In genomic region chr11:121047826-121048399, GRCm38 (mm10) we compare ENCODE assay signal across 10 mouse cellular contexts. TPM values are rescaled to one million over a fixed set of nuclear protein-coding genes. Genes with fewer than 3 reads are reported as not detected.
DNase-seq lines count a peak whose midpoint lies in the region; ATAC-seq and TF ChIP-seq lines count a peak whose summit lies in the region.
"Had no signal": no experiment of that assay in that cellular context is flagged by ENCODE, and none has a peak within 500 bp of the region (broad histone marks: within the 10 kb centered on the region; RNA-seq: fewer than 3 reads in every experiment).

No protein-coding gene starts in this region.

- ATAC-seq in intestine, postnatal 0 days: no peak
- no peak for ATAC-seq in intestine, embryonic 15.5 days
- ATAC-seq in embryonic facial prominence, embryonic 12.5 days (ENCODE audit: insufficient number of reproducible peaks, insufficient read depth, low FRiP score, low TSS enrichment): no peak
- ATAC-seq in stomach, postnatal 0 days (ENCODE audit: low FRiP score, low TSS enrichment): no peak

- H3K4me1 ChIP-seq in intestine, postnatal 0 days (replicated peaks; ENCODE audit: control insufficient read depth, insufficient read depth, low read length): no peaks in the 10 kb centered on the region; the same call in 1 of the 2 replicates
- no peaks in the 10 kb centered on the region for H3K4me1 ChIP-seq in intestine, embryonic 15.5 days (replicated peaks)
- H3K4me1 ChIP-seq in embryonic facial prominence, embryonic 12.5 days: no peaks in the 10 kb centered on the region
- H3K4me1 ChIP-seq in stomach, postnatal 0 days (replicated peaks; ENCODE audit: control insufficient read depth, insufficient read depth): no peaks in the 10 kb centered on the region
- H3K4me1 ChIP-seq: heart, embryonic 15.5 days; limb, embryonic 13.5 days had no signal

- H3K27me3 ChIP-seq in intestine, postnatal 0 days (replicated peaks; ENCODE audit: control insufficient read depth, insufficient read depth, low read length): no peaks in the 10 kb centered on the region
- H3K27me3 ChIP-seq in intestine, embryonic 15.5 days (replicated peaks): no peaks in the 10 kb centered on the region
- H3K27me3 ChIP-seq in embryonic facial prominence, embryonic 12.5 days: no peaks in the 10 kb centered on the region
- H3K27me3 ChIP-seq in stomach, postnatal 0 days (ENCODE audit: control insufficient read depth, insufficient read depth, low read length): no peaks in the 10 kb centered on the region
- H3K27me3 ChIP-seq: limb, embryonic 13.5 days had no signal

- TF ChIP-seq EP300 in stomach, postnatal 0 days (optimal IDR thresholded peaks at IDR 0.05): no peak

- H3K27ac ChIP-seq in intestine, postnatal 0 days (ENCODE audit: low read depth, low read length): no peak overlapping the region
- H3K27ac ChIP-seq in intestine, embryonic 15.5 days: no peak overlapping the region
- 0 out of 2 replicates have a peak overlapping the region, but pooled peaks have one; percentile 14 for H3K27ac ChIP-seq in embryonic facial prominence, embryonic 12.5 days
- no peak overlapping the region for H3K27ac ChIP-seq in stomach, postnatal 0 days (replicated peaks)
- H3K27ac ChIP-seq: heart, embryonic 15.5 days; limb, embryonic 13.5 days had no signal

- no peaks in the 10 kb centered on the region for H3K36me3 ChIP-seq in intestine, postnatal 0 days (ENCODE audit: control insufficient read depth, insufficient read depth)
- no peaks in the 10 kb centered on the region for H3K36me3 ChIP-seq in intestine, embryonic 15.5 days
- H3K36me3 ChIP-seq in embryonic facial prominence, embryonic 12.5 days: no peaks in the 10 kb centered on the region
- no peaks in the 10 kb centered on the region for H3K36me3 ChIP-seq in stomach, postnatal 0 days (ENCODE audit: control insufficient read depth, insufficient read depth, low read length)
- H3K36me3 ChIP-seq: heart, embryonic 15.5 days; limb, embryonic 13.5 days had no signal

- H3K4me2 ChIP-seq in intestine, postnatal 0 days (replicated peaks; ENCODE audit: low read depth): no peak overlapping the region
- H3K4me2 ChIP-seq in intestine, embryonic 15.5 days (replicated peaks): no peak overlapping the region
- H3K4me2 ChIP-seq in embryonic facial prominence, embryonic 12.5 days (replicated peaks): no peak overlapping the region
- H3K4me2 ChIP-seq in stomach, postnatal 0 days (replicated peaks; ENCODE audit: low read depth): no peak overlapping the region
- H3K4me2 ChIP-seq: heart, embryonic 15.5 days; limb, embryonic 13.5 days had no signal

- TF ChIP-seq CTCF in intestine, postnatal 0 days (IDR thresholded peaks at IDR 0.05; ENCODE audit: low read depth): peak; percentile 77
- TF ChIP-seq CTCF in stomach, postnatal 0 days (IDR thresholded peaks at IDR 0.05; ENCODE audit: low read depth): peak; percentile 73

- DNase-seq in thymus, postnatal 0 days (ENCODE audit: low spot score): peak; percentile 26
- no peak for DNase-seq in thymus, postnatal 14 days
- peak; percentile 43 for DNase-seq in stomach, postnatal 0 days (ENCODE audit: low spot score)
- DNase-seq in cerebellum, adult 8-10 months: no peak
- no peak for DNase-seq in adrenal gland, adult 18-20 months (ENCODE audit: low spot score in 2 of 2)

- H3K9me3 ChIP-seq in intestine, postnatal 0 days (ENCODE audit: control insufficient read depth): no peaks in the 10 kb centered on the region
- no peaks in the 10 kb centered on the region for H3K9me3 ChIP-seq in intestine, embryonic 15.5 days
- no peaks in the 10 kb centered on the region for H3K9me3 ChIP-seq in embryonic facial prominence, embryonic 12.5 days
- no peaks in the 10 kb centered on the region for H3K9me3 ChIP-seq in stomach, postnatal 0 days (ENCODE audit: control insufficient read depth, low read length)
- H3K9me3 ChIP-seq: heart, embryonic 15.5 days; limb, embryonic 13.5 days had no signal

- WGBS in intestine, postnatal 0 days: 56% methylated on average over 2 of the region's 2 CpGs
- 62% methylated on average over 2 of the region's 2 CpGs for WGBS in intestine, embryonic 15.5 days
- 21% methylated on average over 2 of the region's 2 CpGs for WGBS in embryonic facial prominence, embryonic 12.5 days
- 63% methylated on average over 2 of the region's 2 CpGs for WGBS in stomach, postnatal 0 days

- H3K9ac ChIP-seq in intestine, postnatal 0 days (ENCODE audit: low read depth, low read length): no peak overlapping the region
- H3K9ac ChIP-seq in intestine, embryonic 15.5 days: no peak overlapping the region
- H3K9ac ChIP-seq in embryonic facial prominence, embryonic 12.5 days: no peak overlapping the region
- H3K9ac ChIP-seq in stomach, postnatal 0 days (ENCODE audit: low read length): no peak overlapping the region
- H3K9ac ChIP-seq: heart, embryonic 15.5 days; limb, embryonic 13.5 days had no signal

- H3K4me3 ChIP-seq in intestine, postnatal 0 days (ENCODE audit: low read depth, low read length): no peak overlapping the region
- H3K4me3 ChIP-seq in intestine, embryonic 15.5 days (replicated peaks): no peak overlapping the region
- H3K4me3 ChIP-seq in embryonic facial prominence, embryonic 12.5 days: no peak overlapping the region
- H3K4me3 ChIP-seq in stomach, postnatal 0 days (ENCODE audit: low read depth, low read length): no peak overlapping the region
- H3K4me3 ChIP-seq: heart, embryonic 15.5 days; limb, embryonic 13.5 days had no signal

RNA-seq across cellular contexts. Expression of gene Cd7, which starts 8.7 kb away (rescaled TPM):
- 2.2 and 2.3 TPM in 2 replicates for polyA plus RNA-seq in intestine, postnatal 0 days (2015; fragmentation: Nextera tagmentation; extraction: Ambion mirVana)
- 5.6 and 6.1 TPM in 2 replicates for polyA plus RNA-seq in intestine, embryonic 15.5 days (2015; fragmentation: Nextera tagmentation; extraction: Ambion mirVana)
- 17.9 and 25.7 TPM in 2 replicates for polyA plus RNA-seq in thymus, postnatal 0 days (2015; fragmentation: Nextera tagmentation; extraction: Ambion mirVana)
- polyA plus RNA-seq in embryonic facial prominence, embryonic 12.5 days (2016; fragmentation: Nextera tagmentation; extraction: Ambion mirVana): 0.32 and 0.38 TPM in 2 replicates
- 0.31 and 0.51 TPM in 2 replicates for polyA plus RNA-seq in stomach, postnatal 0 days (2015; fragmentation: Nextera tagmentation; extraction: Ambion mirVana)
- 1 to 10 TPM in 1 of 2 experiments, under 1 TPM in 1; 0.43 to 1.3 TPM for total RNA-seq in adrenal gland, adult 18-20 months (2021)
- polyA plus RNA-seq: limb, embryonic 13.5 days had no signal

RNA-seq across cellular contexts. Expression of gene Sectm1b, which starts 15.5 kb away (rescaled TPM):
- 159 and 166 TPM in 2 replicates for polyA plus RNA-seq in intestine, postnatal 0 days (2015; fragmentation: Nextera tagmentation; extraction: Ambion mirVana)
- 0.73 and 0.93 TPM in 2 replicates for polyA plus RNA-seq in intestine, embryonic 15.5 days (2015; fragmentation: Nextera tagmentation; extraction: Ambion mirVana)
- 0.27 and 0.53 TPM in 2 replicates for polyA plus RNA-seq in thymus, postnatal 0 days (2015; fragmentation: Nextera tagmentation; extraction: Ambion mirVana)
- not detected in 2 replicates for polyA plus RNA-seq in embryonic facial prominence, embryonic 12.5 days (2016; fragmentation: Nextera tagmentation; extraction: Ambion mirVana)
- polyA plus RNA-seq in stomach, postnatal 0 days (2015; fragmentation: Nextera tagmentation; extraction: Ambion mirVana): 113 and 133 TPM in 2 replicates
- total RNA-seq in adrenal gland, adult 18-20 months (2021): under 1 TPM in 1 of 2 experiments, not detected in 1; 0.27 TPM
- polyA plus RNA-seq: heart, embryonic 15.5 days; limb, embryonic 13.5 days had no signal

RNA-seq across cellular contexts. Expression of gene Sectm1a, which starts 33.1 kb away (rescaled TPM):
- 10.0 and 10.2 TPM in 2 replicates for polyA plus RNA-seq in intestine, postnatal 0 days (2015; fragmentation: Nextera tagmentation; extraction: Ambion mirVana)
- polyA plus RNA-seq in intestine, embryonic 15.5 days (2015; fragmentation: Nextera tagmentation; extraction: Ambion mirVana): 3.0 and 5.1 TPM in 2 replicates
- polyA plus RNA-seq in thymus, postnatal 0 days (2015; fragmentation: Nextera tagmentation; extraction: Ambion mirVana): 2.5 and 4.1 TPM in 2 replicates
- not detected in 2 replicates for polyA plus RNA-seq in embryonic facial prominence, embryonic 12.5 days (2016; fragmentation: Nextera tagmentation; extraction: Ambion mirVana)
- 11.8 and 13.2 TPM in 2 replicates for polyA plus RNA-seq in stomach, postnatal 0 days (2015; fragmentation: Nextera tagmentation; extraction: Ambion mirVana)
- under 1 TPM in 1 of 2 experiments, not detected in 1; 0.30 TPM for total RNA-seq in adrenal gland, adult 18-20 months (2021)
- polyA plus RNA-seq: heart, embryonic 15.5 days had no signal

RNA-seq across cellular contexts. Expression of gene Csnk1d, which starts 56.8 kb away (rescaled TPM):
- polyA plus RNA-seq in intestine, postnatal 0 days (2015; fragmentation: Nextera tagmentation; extraction: Ambion mirVana): 62.0 and 65.6 TPM in 2 replicates
- polyA plus RNA-seq in intestine, embryonic 15.5 days (2015; fragmentation: Nextera tagmentation; extraction: Ambion mirVana): 106 TPM in 2 replicates
- 77.6 and 85.8 TPM in 2 replicates for polyA plus RNA-seq in thymus, postnatal 0 days (2015; fragmentation: Nextera tagmentation; extraction: Ambion mirVana)
- polyA plus RNA-seq in embryonic facial prominence, embryonic 12.5 days (2016; fragmentation: Nextera tagmentation; extraction: Ambion mirVana): 159 and 160 TPM in 2 replicates
- 60.7 and 63.8 TPM in 2 replicates for polyA plus RNA-seq in stomach, postnatal 0 days (2015; fragmentation: Nextera tagmentation; extraction: Ambion mirVana)
- 100 to 1,000 TPM; 108 to 127 TPM for total RNA-seq in adrenal gland, adult 18-20 months (2021)

Comparison
In these comparisons a context has a peak if more than half of its experiments do, and no peak if none do; other contexts are left out.
1. DNase-seq: peak in thymus, postnatal 0 days (single experiment) and stomach, postnatal 0 days (single experiment); none in thymus, postnatal 14 days (single experiment), cerebellum, adult 8-10 months (single experiment) and adrenal gland, adult 18-20 months (0 of 2).
2. RNA of gene Sectm1b, which starts 15.5 kb away (polyA plus RNA-seq): 159 to 166 TPM in intestine, postnatal 0 days and 113 to 133 TPM in stomach, postnatal 0 days; 0.73 to 0.93 TPM in intestine, embryonic 15.5 days, 0.27 to 0.53 TPM in thymus, postnatal 0 days and not detected in embryonic facial prominence, embryonic 12.5 days; every median in the first group is over 10 times any median in the second.